Mouse (Mus musculus) liver, embryonic 11.5 days (tissue): Measurements from ENCODE around the gene Zfp467. TPM values are rescaled to one million over a fixed set of nuclear protein-coding genes. Genes with fewer than 3 reads are reported as not detected.

Source experiments
- ATAC-seq: fragments of 200-750 bp; cut with Nextera tagmentation; replicated peaks from 2 replicates; pipeline ENCODE4 v1.8.0; 2017; ENCODE audit warnings: moderate number of reproducible peaks, mild to moderate bottlenecking, moderate TSS enrichment, moderate library complexity; ENCODE audit not compliant: low FRiP score
- DNase-seq: peaks from one replicate; pipeline ENCODE4 v3.0.0-alpha.2; 2017; ENCODE audit warnings: low spot score
- H3K27ac ChIP-seq: fragments of 300-500 bp; sonication (generic); 2 replicates; pipeline ENCODE4 v1.5.1; 2014; ENCODE audit warnings: mild to moderate bottlenecking, low read depth, low read length, control low read depth
- H3K27me3 ChIP-seq: fragments of 300-500 bp; sonication (generic); replicated peaks from 2 replicates; pipeline ENCODE4 v1.6.1; 2014; ENCODE audit warnings: low read length, mixed read lengths; ENCODE audit not compliant: control insufficient read depth, insufficient read depth
- H3K36me3 ChIP-seq: fragments of 300-500 bp; sonication (generic); 2 replicates; pipeline ENCODE4 v1.6.1; 2014; ENCODE audit warnings: mild to moderate bottlenecking, low read length, moderate library complexity, mixed read lengths; ENCODE audit not compliant: control insufficient read depth, insufficient read depth
- H3K4me1 ChIP-seq: fragments of 300-500 bp; sonication (generic); replicated peaks from 2 replicates; pipeline ENCODE4 v1.6.1; 2014; ENCODE audit warnings: low read length, mixed read lengths; ENCODE audit not compliant: control insufficient read depth, insufficient read depth
- H3K4me2 ChIP-seq: fragments of 300-500 bp; sonication (generic); 2 replicates; pipeline ENCODE4 v1.6.1; 2014; ENCODE audit warnings: mild to moderate bottlenecking, control low read depth, moderate library complexity
- H3K4me3 ChIP-seq: fragments of 300-500 bp; sonication (generic); 2 replicates; pipeline ENCODE4 v1.5.1; 2014; ENCODE audit warnings: low read depth, low read length, control low read depth
- H3K9ac ChIP-seq: fragments of 300-500 bp; sonication (generic); 2 replicates; pipeline ENCODE4 v1.6.1; 2014; ENCODE audit warnings: low read depth, low read length, control low read depth
- H3K9me3 ChIP-seq: fragments of 300-500 bp; sonication (generic); 2 replicates; pipeline ENCODE4 v1.6.1; 2016; ENCODE audit warnings: low read length, inconsistent platforms, mixed read lengths; ENCODE audit not compliant: control insufficient read depth
- WGBS: fragments of 180-500 bp; shearing (Covaris S2); extraction: QIAGEN DNeasy Blood & Tissue Kit; methylation state at CpG from one replicate; pipeline ENCODE4 v1.1.7; 2014; 5-methylcytosine and 5-hydroxymethylcytosine counted together
- polyA plus RNA-seq: library from polyadenylated mRNA; unstranded; fragments of >200 nt; fragmentation: Nextera tagmentation; extraction: Ambion mirVana; gene quantifications from 2 replicates; pipeline ENCODE4 v1.2.1, GENCODE M21; 2014

The Zfp467 gene
- polyA plus RNA-seq, 1 experiment from 2014 or later: 6.9 TPM

- 2% methylated on average over 32 of the region's 34 CpGs for WGBS
- peak; percentile 59 for ATAC-seq
Observed at GRCm38 (mm10) chr6:48444310-48445180, 1.1 kb downstream of the Zfp467 start.

DNA sequence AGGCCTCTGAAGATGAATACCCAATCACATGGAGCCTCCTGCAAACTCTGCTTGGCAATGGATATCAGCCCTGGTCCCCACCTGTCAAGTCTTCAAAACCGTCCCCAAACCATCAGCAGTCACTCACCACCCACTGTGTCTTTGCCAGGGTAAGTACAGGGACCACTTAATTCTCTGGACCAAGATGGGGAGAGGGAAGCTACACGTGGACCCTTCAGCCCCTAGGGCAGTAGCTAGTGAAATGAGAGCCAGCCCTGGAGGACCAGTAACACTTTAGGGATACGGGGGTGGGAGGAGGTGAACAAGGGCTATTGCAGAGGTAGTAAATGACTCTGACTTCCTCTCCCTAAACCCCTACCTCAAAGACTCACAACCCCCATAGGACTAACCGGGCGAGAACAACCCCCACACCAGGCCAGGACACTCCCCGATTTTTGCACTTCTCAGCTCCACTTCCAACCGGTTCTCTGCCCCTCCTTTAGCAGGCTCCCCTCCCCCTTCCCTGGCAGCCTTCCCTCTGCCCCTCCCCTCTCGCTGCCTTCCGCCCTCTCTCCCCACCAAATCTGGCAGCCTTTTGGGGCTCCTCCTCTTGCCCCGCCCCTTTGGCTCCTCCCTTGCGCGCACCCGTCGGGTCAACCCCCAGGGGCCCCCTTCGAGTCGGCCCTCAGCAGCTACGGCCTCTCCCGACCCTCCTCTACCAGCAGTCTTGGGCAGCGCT lies 1.9 kb downstream of the Zfp467 start:
- WGBS: 4% methylated on average over 19 of the region's 19 CpGs
- DNase-seq: peak; percentile 90
- Histone ChIP-seq H3K4me2 (peak overlapping the region; percentile 84), H3K4me1 (peaks cover 5% of the 10 kb centered on the region; the same call in 1 of the 2 replicates), H3K27ac (peak overlapping the region; percentile 43; the same call in 1 of the 2 replicates), H3K4me3 (peak overlapping the region; percentile 64), H3K9me3 (peaks cover 3% of the 10 kb centered on the region; the same call in 1 of the 2 replicates), H3K9ac (peak overlapping the region; percentile 43; the same call in 1 of the 2 replicates), H3K36me3 (no peaks in the 10 kb centered on the region; the same call in 1 of the 2 replicates), H3K27me3 (peaks cover 32% of the 10 kb centered on the region)
- ATAC-seq: peak; percentile 75

More at GRCm38 (mm10) chr6:48444310-48445180, 1.1 kb downstream of the Zfp467 start:
- H3K27ac ChIP-seq: peak overlapping the region; percentile 77
- DNase-seq: peak; percentile 77
- peak overlapping the region; percentile 61 for H3K9ac ChIP-seq
- H3K4me3 ChIP-seq: peak overlapping the region; percentile 64
- H3K36me3 ChIP-seq: no peaks in the 10 kb centered on the region; the same call in 1 of the 2 replicates
- H3K4me1 ChIP-seq: peaks cover 5% of the 10 kb centered on the region; the same call in 1 of the 2 replicates
- peaks cover 24% of the 10 kb centered on the region for H3K27me3 ChIP-seq
- H3K9me3 ChIP-seq: peaks cover 3% of the 10 kb centered on the region; the same call in 1 of the 2 replicates
- peak overlapping the region; percentile 84 for H3K4me2 ChIP-seq

DNA sequence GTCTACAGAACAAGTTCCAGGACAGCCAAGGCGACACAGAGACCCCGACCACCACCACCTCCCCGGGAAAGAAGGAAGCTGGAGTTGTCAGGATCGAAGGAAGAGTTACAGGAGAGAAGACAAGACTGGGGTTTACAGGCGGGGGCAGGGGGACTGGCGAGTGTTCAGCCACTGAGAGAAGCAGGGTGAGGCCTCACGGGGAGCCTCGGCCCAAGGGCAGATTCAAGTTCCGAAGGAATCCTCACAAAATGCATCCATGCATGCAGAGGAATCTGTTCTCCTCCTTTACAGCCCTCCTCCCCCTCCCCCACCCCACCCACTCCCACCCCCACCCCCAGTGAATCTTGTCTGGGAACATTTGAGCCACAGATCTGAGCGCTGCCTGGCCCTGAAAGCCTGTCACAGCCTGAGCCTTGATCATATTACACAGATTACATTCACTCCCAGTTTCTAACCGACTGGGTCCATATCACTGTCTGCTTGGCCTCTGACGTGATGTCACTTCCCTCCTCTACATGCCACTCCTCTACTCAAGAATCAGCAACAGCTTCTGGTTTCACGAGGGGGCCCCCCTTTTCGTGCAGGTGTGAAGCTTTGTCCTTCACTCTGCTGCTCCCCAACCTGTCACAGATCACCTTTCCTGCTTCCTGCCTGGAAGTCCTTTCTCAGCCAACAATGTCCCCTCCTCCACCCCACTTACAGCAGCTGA lies 5.2 kb downstream of the Zfp467 start:
- peaks cover 4% of the 10 kb centered on the region; the same call in 1 of the 2 replicates for H3K36me3 ChIP-seq
- H3K4me3 ChIP-seq: no peak overlapping the region
- no peak overlapping the region for H3K4me2 ChIP-seq
- 42% methylated on average over 14 of the region's 14 CpGs for WGBS
- H3K4me1 ChIP-seq: peaks cover 5% of the 10 kb centered on the region; the same call in 1 of the 2 replicates
- ATAC-seq: no peak
- no peak overlapping the region for H3K27ac ChIP-seq
- DNase-seq: no peak
- peaks cover 3% of the 10 kb centered on the region; the same call in 1 of the 2 replicates for H3K9me3 ChIP-seq
- no peak overlapping the region for H3K9ac ChIP-seq
- peaks cover 29% of the 10 kb centered on the region for H3K27me3 ChIP-seq

DNA sequence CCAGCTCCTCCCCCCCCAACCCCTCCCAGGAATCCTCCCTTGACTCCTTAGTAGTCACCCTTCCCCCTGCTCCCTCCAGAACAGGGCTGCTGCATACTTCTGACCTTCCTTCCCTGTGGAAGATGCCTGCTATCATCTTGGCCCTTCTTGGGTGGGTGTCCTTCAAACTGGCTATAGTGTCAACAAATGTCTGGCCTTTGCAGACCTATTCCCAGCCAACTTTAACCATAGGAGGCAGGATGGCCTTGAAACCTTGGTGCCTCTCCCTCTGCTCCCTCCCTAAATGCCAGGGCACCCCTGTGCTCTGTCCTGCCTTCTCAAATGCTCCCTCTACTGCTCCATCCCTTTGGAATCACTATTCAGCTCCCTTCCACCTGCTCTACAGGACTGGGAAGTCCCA lies 6.0 kb downstream of the Zfp467 start:
- Histone ChIP-seq H3K27ac (no peak overlapping the region), H3K4me1 (peaks cover 5% of the 10 kb centered on the region; the same call in 1 of the 2 replicates), H3K4me2 (no peak overlapping the region), H3K4me3 (no peak overlapping the region), H3K27me3 (peaks cover 22% of the 10 kb centered on the region), H3K9ac (no peak overlapping the region), H3K9me3 (peaks cover 3% of the 10 kb centered on the region; the same call in 1 of the 2 replicates), H3K36me3 (peaks cover 4% of the 10 kb centered on the region; the same call in 1 of the 2 replicates)
- DNase-seq (no peak), ATAC-seq (no peak)

GRCm38 (mm10) chr6:48438475-48439125 lies 7.0 kb downstream of the Zfp467 start:
- H3K9ac ChIP-seq: no peak overlapping the region
- H3K9me3 ChIP-seq: peaks cover 3% of the 10 kb centered on the region; the same call in 1 of the 2 replicates
- H3K27ac ChIP-seq: no peak overlapping the region
- peaks cover 4% of the 10 kb centered on the region; the same call in 1 of the 2 replicates for H3K36me3 ChIP-seq
- peaks cover 4% of the 10 kb centered on the region; the same call in 1 of the 2 replicates for H3K4me1 ChIP-seq
- peak overlapping the region; percentile 19; the same call in 1 of the 2 replicates for H3K4me2 ChIP-seq
- DNase-seq (peak; percentile 40), ATAC-seq (no peak)
- 52% methylated on average over 55 of the region's 55 CpGs for WGBS
- H3K4me3 ChIP-seq: peak overlapping the region; percentile 14; the same call in 1 of the 2 replicates
- H3K27me3 ChIP-seq: peaks cover 22% of the 10 kb centered on the region

GRCm38 (mm10) chr6:48437679-48438376 lies 7.8 kb downstream of the Zfp467 start:
- no peak overlapping the region for H3K27ac ChIP-seq
- WGBS: 52% methylated on average over 35 of the region's 35 CpGs
- H3K9ac ChIP-seq: no peak overlapping the region
- H3K27me3 ChIP-seq: peaks cover 22% of the 10 kb centered on the region
- no peak overlapping the region for H3K4me3 ChIP-seq
- DNase-seq (no peak), ATAC-seq (no peak)
- H3K36me3 ChIP-seq: peaks cover 4% of the 10 kb centered on the region; the same call in 1 of the 2 replicates
- peaks cover 3% of the 10 kb centered on the region; the same call in 1 of the 2 replicates for H3K9me3 ChIP-seq
- H3K4me2 ChIP-seq: no peak overlapping the region; the same call in 1 of the 2 replicates
- 0 out of 2 replicates have a peak, but pooled peaks cover 3% of the 10 kb centered on the region for H3K4me1 ChIP-seq

DNA sequence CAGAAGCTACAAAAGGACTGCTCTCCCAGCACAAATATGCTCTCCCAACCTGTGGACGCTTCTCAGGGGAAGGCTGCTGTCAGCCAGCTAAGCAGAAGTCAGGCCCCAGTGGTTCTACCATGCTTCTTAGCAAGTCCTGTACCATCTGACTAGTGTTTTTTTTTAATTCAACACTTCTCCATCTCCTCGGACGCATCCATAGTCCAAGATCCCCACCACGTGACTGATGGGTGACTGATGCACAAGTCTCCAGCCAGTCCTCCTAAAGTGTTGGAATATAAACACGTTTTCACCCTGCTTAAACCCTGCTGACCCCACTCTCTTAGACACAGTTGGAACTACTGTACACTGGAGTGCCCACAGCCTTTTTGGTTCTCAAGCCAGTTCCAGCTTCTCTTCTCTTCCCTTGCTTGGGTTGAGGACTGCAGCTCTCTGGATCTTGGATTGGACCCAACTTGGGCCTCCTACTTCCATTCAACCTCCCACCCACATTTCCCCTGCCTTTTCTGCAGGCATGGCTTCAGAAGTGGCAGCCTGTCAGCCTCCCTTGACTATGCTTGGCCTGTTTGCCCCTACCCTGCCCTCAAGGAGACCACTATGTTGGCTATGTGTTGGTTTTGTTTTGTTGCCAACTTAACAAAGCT lies 9.8 kb downstream of the Zfp467 start:
- DNase-seq: no peak
- 69% methylated on average over 5 of the region's 5 CpGs for WGBS

More for the DNA sequence above, 9.8 kb downstream of the Zfp467 start:
- Histone ChIP-seq H3K9ac (no peak overlapping the region), H3K4me2 (no peak overlapping the region), H3K36me3 (peaks cover 4% of the 10 kb centered on the region; the same call in 1 of the 2 replicates), H3K27me3 (peaks cover 22% of the 10 kb centered on the region), H3K4me3 (no peak overlapping the region), H3K27ac (no peak overlapping the region), H3K9me3 (no peaks in the 10 kb centered on the region), H3K4me1 (no peaks in the 10 kb centered on the region)
- no peak for ATAC-seq
